In the genomic region with DNA sequence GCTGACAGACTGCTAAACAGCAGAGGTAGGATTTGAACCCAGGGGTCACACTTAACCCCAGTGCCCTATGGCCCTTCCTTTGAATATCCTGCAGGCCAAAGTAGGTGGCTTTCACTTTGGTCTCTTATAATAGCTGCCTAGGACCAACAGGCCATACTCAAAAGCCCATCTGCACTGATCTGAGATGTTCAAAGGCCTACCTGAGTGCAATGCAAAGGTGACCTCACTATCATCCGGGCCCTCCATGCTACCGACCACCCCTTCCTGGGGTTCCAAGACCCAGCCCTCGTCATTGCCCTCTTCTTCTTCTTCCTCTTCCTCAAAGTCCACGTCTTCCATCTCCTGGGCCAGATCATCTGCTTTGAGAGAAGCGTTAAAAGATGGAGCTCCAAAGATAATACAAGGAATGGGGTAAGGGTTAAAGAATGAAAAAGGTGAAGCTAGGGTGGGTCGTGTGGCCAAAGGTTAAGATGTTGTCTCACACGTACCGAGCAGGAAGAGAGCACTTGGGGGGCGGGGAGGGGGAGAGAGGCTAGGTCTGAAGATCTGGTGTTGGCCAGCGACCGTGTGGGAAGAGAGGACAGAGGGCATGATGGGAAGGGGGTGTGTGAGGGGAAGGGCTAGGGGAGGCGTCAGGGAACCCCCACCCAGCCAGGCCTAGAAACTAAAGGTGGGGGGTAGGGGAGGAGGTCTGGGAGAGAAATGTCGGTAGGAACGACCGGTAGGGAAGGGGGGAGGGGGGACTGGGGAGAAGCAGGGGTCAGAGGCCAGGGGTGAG, we compare ENCODE assay signal across 8 mouse cellular contexts. TPM values are rescaled to one million over a fixed set of nuclear protein-coding genes. Genes with fewer than 3 reads are reported as not detected.
DNase-seq lines count a peak whose midpoint lies in the region; ATAC-seq lines count a peak whose summit lies in the region.

No protein-coding gene starts in this region.

- H3K4me2 ChIP-seq in kidney, embryonic 14.5 days (replicated peaks; ENCODE audit: low read depth, low read length) = peak overlapping the region; percentile 88
- peak overlapping the region; percentile 94 for H3K4me2 ChIP-seq in liver, embryonic 15.5 days
- H3K4me2 ChIP-seq in neural tube, embryonic 13.5 days = peak overlapping the region; percentile 75

- H3K36me3 ChIP-seq in kidney, embryonic 14.5 days (ENCODE audit: control insufficient read depth, insufficient read depth, low read length) = peaks cover 50% of the 10 kb centered on the region
- H3K36me3 ChIP-seq in liver, embryonic 15.5 days (replicated peaks) = peaks cover 52% of the 10 kb centered on the region
- H3K36me3 ChIP-seq in neural tube, embryonic 13.5 days = peaks cover 53% of the 10 kb centered on the region

- WGBS in kidney, embryonic 14.5 days = 11% methylated on average over 15 of the region's 15 CpGs
- 6% methylated on average over 15 of the region's 15 CpGs for WGBS in liver, embryonic 15.5 days (ENCODE audit: insufficient replicate concordance)
- 14% methylated on average over 15 of the region's 15 CpGs for WGBS in neural tube, embryonic 13.5 days

- peak overlapping the region; percentile 67 for H3K27ac ChIP-seq in kidney, embryonic 14.5 days (ENCODE audit: low read depth, low read length)
- H3K27ac ChIP-seq in liver, embryonic 15.5 days (replicated peaks) = peak overlapping the region; percentile 84
- H3K27ac ChIP-seq in neural tube, embryonic 13.5 days (replicated peaks) = peak overlapping the region; percentile 82

- no peaks in the 10 kb centered on the region for H3K27me3 ChIP-seq in kidney, embryonic 14.5 days (ENCODE audit: control insufficient read depth, insufficient read depth, low read length)
- no peaks in the 10 kb centered on the region for H3K27me3 ChIP-seq in liver, embryonic 15.5 days
- H3K27me3 ChIP-seq in neural tube, embryonic 13.5 days = no peaks in the 10 kb centered on the region

- H3K9me3 ChIP-seq in kidney, embryonic 14.5 days (ENCODE audit: control insufficient read depth, low read length) = no peaks in the 10 kb centered on the region
- no peaks in the 10 kb centered on the region for H3K9me3 ChIP-seq in liver, embryonic 15.5 days (replicated peaks)
- no peaks in the 10 kb centered on the region for H3K9me3 ChIP-seq in neural tube, embryonic 13.5 days

- peak; percentile 68 for DNase-seq in urinary bladder, postnatal 14 days (ENCODE audit: low spot score)
- no peak for DNase-seq in urinary bladder, adult 2 months (ENCODE audit: low spot score)
- DNase-seq in cerebellum, postnatal 14 days = peak; percentile 66 to 77
- peak; percentile 56 for DNase-seq in heart, adult 8-10 months (ENCODE audit: low spot score)
- DNase-seq in thymus, postnatal 25 days = peak; percentile 49

- H3K9ac ChIP-seq in kidney, embryonic 14.5 days (ENCODE audit: low read depth, low read length) = peak overlapping the region; percentile 80
- H3K9ac ChIP-seq in liver, embryonic 15.5 days = peak overlapping the region; percentile 87
- H3K9ac ChIP-seq in neural tube, embryonic 13.5 days = peak overlapping the region; percentile 87

- peaks cover 9% of the 10 kb centered on the region; the same call in 1 of the 2 replicates for H3K4me1 ChIP-seq in kidney, embryonic 14.5 days (ENCODE audit: control insufficient read depth, insufficient read depth, low read length)
- H3K4me1 ChIP-seq in liver, embryonic 15.5 days (replicated peaks) = peaks cover 64% of the 10 kb centered on the region
- peaks cover 40% of the 10 kb centered on the region for H3K4me1 ChIP-seq in neural tube, embryonic 13.5 days (replicated peaks)

- H3K4me3 ChIP-seq in kidney, embryonic 14.5 days (ENCODE audit: low read length) = peak overlapping the region; percentile 83
- peak overlapping the region; percentile 86 for H3K4me3 ChIP-seq in liver, embryonic 15.5 days (replicated peaks)
- H3K4me3 ChIP-seq in neural tube, embryonic 13.5 days = peak overlapping the region; percentile 79

- peak; percentile 60 for ATAC-seq in kidney, embryonic 14.5 days (ENCODE audit: low FRiP score, low TSS enrichment)
- ATAC-seq in liver, embryonic 15.5 days (ENCODE audit: insufficient read depth) = peak; percentile 25
- ATAC-seq in neural tube, embryonic 13.5 days (ENCODE audit: low read depth) = peak; percentile 70

RNA-seq across cellular contexts. Expression of gene Aamp, which starts 0.7 kb away (rescaled TPM):
- 131 and 137 TPM in 2 replicates for polyA plus RNA-seq in urinary bladder, adult 2 months (2012; rRNA removed)
- total RNA-seq in heart, adult 8-10 months (2022) = 100 to 1,000 TPM in 2 of 4 experiments, 10 to 100 TPM in 2; 95.4 to 107 (median 99.6) TPM
- polyA plus RNA-seq in kidney, embryonic 14.5 days (2014; fragmentation: Nextera tagmentation; extraction: Ambion mirVana) = 249 and 258 TPM in 2 replicates
- polyA plus RNA-seq in liver, embryonic 15.5 days (2015; fragmentation: Nextera tagmentation; extraction: Ambion mirVana) = 93.1 and 113 TPM in 2 replicates
- 195 and 200 TPM in 2 replicates for polyA plus RNA-seq in neural tube, embryonic 13.5 days (2015; fragmentation: Nextera tagmentation; extraction: Ambion mirVana)

RNA-seq across cellular contexts. Expression of gene Pnkd, which starts 0.9 kb away (rescaled TPM):
- 60.6 and 61.9 TPM in 2 replicates for polyA plus RNA-seq in urinary bladder, adult 2 months (2012; rRNA removed)
- total RNA-seq in heart, adult 8-10 months (2022) = 100 to 1,000 TPM; 125 to 142 (median 135) TPM
- 126 and 154 TPM in 2 replicates for polyA plus RNA-seq in kidney, embryonic 14.5 days (2014; fragmentation: Nextera tagmentation; extraction: Ambion mirVana)
- 32.0 and 34.7 TPM in 2 replicates for polyA plus RNA-seq in liver, embryonic 15.5 days (2015; fragmentation: Nextera tagmentation; extraction: Ambion mirVana)
- polyA plus RNA-seq in neural tube, embryonic 13.5 days (2015; fragmentation: Nextera tagmentation; extraction: Ambion mirVana) = 104 and 119 TPM in 2 replicates

RNA-seq across cellular contexts. Expression of gene Gpbar1, which starts 5.5 kb away (rescaled TPM):
- 1.6 TPM in 2 replicates for polyA plus RNA-seq in urinary bladder, adult 2 months (2012; rRNA removed)
- total RNA-seq in heart, adult 8-10 months (2022) = not detected
- polyA plus RNA-seq in kidney, embryonic 14.5 days (2014; fragmentation: Nextera tagmentation; extraction: Ambion mirVana) = 2.5 and 3.2 TPM in 2 replicates
- polyA plus RNA-seq in liver, embryonic 15.5 days (2015; fragmentation: Nextera tagmentation; extraction: Ambion mirVana) = 0.29 and 0.68 TPM in 2 replicates
- 0.28 TPM in 1 of 2 replicates, not detected in the other for polyA plus RNA-seq in neural tube, embryonic 13.5 days (2015; fragmentation: Nextera tagmentation; extraction: Ambion mirVana)

RNA-seq across cellular contexts. Expression of gene Tmbim1, which starts 21.5 kb away (rescaled TPM):
- 91.2 and 120 TPM in 2 replicates for polyA plus RNA-seq in urinary bladder, adult 2 months (2012; rRNA removed)
- total RNA-seq in heart, adult 8-10 months (2022) = 10 to 100 TPM; 40.4 to 45.1 (median 44.2) TPM
- polyA plus RNA-seq in kidney, embryonic 14.5 days (2014; fragmentation: Nextera tagmentation; extraction: Ambion mirVana) = 16.3 and 18.1 TPM in 2 replicates
- polyA plus RNA-seq in liver, embryonic 15.5 days (2015; fragmentation: Nextera tagmentation; extraction: Ambion mirVana) = 15.4 and 18.7 TPM in 2 replicates
- polyA plus RNA-seq in neural tube, embryonic 13.5 days (2015; fragmentation: Nextera tagmentation; extraction: Ambion mirVana) = 9.0 and 10.9 TPM in 2 replicates

RNA-seq across cellular contexts. Expression of gene Arpc2, which starts 48.0 kb away (rescaled TPM):
- polyA plus RNA-seq in urinary bladder, adult 2 months (2012; rRNA removed) = 372 and 394 TPM in 2 replicates
- 100 to 1,000 TPM; 111 to 149 (median 137) TPM for total RNA-seq in heart, adult 8-10 months (2022)
- 378 and 417 TPM in 2 replicates for polyA plus RNA-seq in kidney, embryonic 14.5 days (2014; fragmentation: Nextera tagmentation; extraction: Ambion mirVana)
- polyA plus RNA-seq in liver, embryonic 15.5 days (2015; fragmentation: Nextera tagmentation; extraction: Ambion mirVana) = 176 and 191 TPM in 2 replicates
- polyA plus RNA-seq in neural tube, embryonic 13.5 days (2015; fragmentation: Nextera tagmentation; extraction: Ambion mirVana) = 436 and 457 TPM in 2 replicates
